Mouse (Mus musculus) stomach, postnatal 0 days (tissue): ENCODE results near the gene Slc11a1.

Source experiments
- CTCF ChIP-seq: IDR thresholded peaks from 2 replicates; pipeline ENCODE4 v1.5.1; 2016; ENCODE audit warnings: antibody characterized with exemption, low read depth, mild to moderate bottlenecking, moderate library complexity
- EP300 ChIP-seq: optimal IDR thresholded peaks from 2 replicates; pipeline ENCODE3; 2016; ENCODE audit warnings: antibody characterized with exemption

GRCm38 (mm10) chr1:74343161-74343560 lies 31.8 kb upstream of the Slc11a1 start:
- no peak for TF ChIP-seq CTCF
- TF ChIP-seq EP300: no peak
